Mouse (Mus musculus): Measurements from ENCODE around the gene Tm2d1. TPM values are rescaled to one million over a fixed set of nuclear protein-coding genes. Genes with fewer than 3 reads are reported as not detected.
A peak's percentile ranks its signal among the peaks of the same experiment; 100 is the strongest.

Gene Tm2d1
- polyA plus RNA-seq, 1 experiment from 2014 or later = 108 TPM

DNA sequence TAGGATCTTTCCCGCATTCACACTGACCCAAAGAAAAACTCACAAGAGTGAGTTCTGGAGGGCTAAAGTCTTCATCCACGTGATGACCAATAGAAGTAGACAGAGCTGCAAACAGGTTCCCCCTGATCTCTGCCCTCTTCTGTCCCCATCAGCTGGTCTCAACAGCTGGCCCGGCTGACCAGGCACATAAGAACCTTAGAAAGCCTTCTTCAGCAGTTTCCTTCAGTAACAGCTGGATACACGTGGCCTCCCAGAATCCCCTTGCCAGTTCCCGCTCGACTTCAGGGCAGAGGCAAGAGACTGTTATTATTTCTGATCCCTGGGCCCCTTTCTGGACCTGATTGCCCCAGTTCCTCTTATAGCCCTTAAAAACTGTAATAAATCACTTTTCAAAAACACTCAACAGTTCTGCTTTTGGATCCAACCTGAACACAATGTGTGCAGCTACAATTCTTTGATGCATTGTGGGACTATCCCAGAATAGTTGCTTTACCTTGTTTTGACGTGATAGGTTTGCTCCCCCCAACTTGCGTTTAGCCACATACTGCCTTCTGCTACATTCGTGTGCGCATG is 43.0 kb downstream of the Tm2d1 start:
- Histone ChIP-seq H3K4me3 (ENCODE audit: low read depth, low read length) (no peak overlapping the region), H3K4me1 (replicated peaks; ENCODE audit: control insufficient read depth, insufficient read depth, low read length) (no peaks in the 10 kb centered on the region), H3K4me2 (replicated peaks; ENCODE audit: low read depth, low read length) (no peak overlapping the region), H3K36me3 (ENCODE audit: control insufficient read depth, insufficient read depth, low read length) (no peaks in the 10 kb centered on the region), H3K9me3 (ENCODE audit: control insufficient read depth, low read length) (no peaks in the 10 kb centered on the region), H3K9ac (ENCODE audit: low read depth, low read length) (no peak overlapping the region), H3K27ac (ENCODE audit: low read depth, low read length) (no peak overlapping the region), H3K27me3 (ENCODE audit: control insufficient read depth, insufficient read depth, low read length) (no peaks in the 10 kb centered on the region)
- no peak for ATAC-seq (ENCODE audit: low FRiP score)
- WGBS = 82% methylated on average over 10 of the region's 10 CpGs
- no peak for DNase-seq (ENCODE audit: low spot score)

GRCm38 (mm10) chr4:98338636-98339630 is 44.2 kb downstream of the Tm2d1 start:
- H3K9me3 ChIP-seq (ENCODE audit: control insufficient read depth, low read length) = no peaks in the 10 kb centered on the region
- H3K4me2 ChIP-seq (replicated peaks; ENCODE audit: low read depth, low read length) = no peak overlapping the region
- H3K4me3 ChIP-seq (ENCODE audit: low read depth, low read length) = no peak overlapping the region
- H3K27me3 ChIP-seq (ENCODE audit: control insufficient read depth, insufficient read depth, low read length) = no peaks in the 10 kb centered on the region
- ATAC-seq (ENCODE audit: low FRiP score) (peak; percentile 72), DNase-seq (ENCODE audit: low spot score) (peak; percentile 22)
- WGBS = 63% methylated on average over 14 of the region's 14 CpGs
- no peak overlapping the region for H3K27ac ChIP-seq (ENCODE audit: low read depth, low read length)
- no peaks in the 10 kb centered on the region for H3K36me3 ChIP-seq (ENCODE audit: control insufficient read depth, insufficient read depth, low read length)
- H3K4me1 ChIP-seq (replicated peaks; ENCODE audit: control insufficient read depth, insufficient read depth, low read length) = no peaks in the 10 kb centered on the region
- no peak overlapping the region for H3K9ac ChIP-seq (ENCODE audit: low read depth, low read length)

DNA sequence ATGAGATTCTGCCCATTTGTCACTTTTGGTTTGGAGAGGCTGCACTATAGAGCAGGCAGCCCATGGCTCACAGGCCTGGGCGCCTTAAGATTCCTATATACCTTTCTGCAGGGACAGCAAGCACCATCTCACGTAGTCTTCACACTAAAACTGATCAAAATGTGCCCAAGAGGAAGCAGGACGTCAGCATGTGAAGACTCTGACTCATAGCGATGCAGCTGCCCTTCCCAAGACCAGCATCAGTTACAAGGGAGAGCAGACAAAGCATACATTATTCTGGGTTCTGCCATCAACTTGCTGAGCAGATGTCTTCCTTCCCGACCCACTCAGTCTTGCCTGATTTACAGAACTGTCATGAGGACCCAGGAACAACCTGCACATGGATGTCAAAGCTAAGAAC is 45.9 kb downstream of the Tm2d1 start:
- H3K4me1 ChIP-seq (replicated peaks; ENCODE audit: control insufficient read depth, insufficient read depth, low read length) = no peaks in the 10 kb centered on the region
- no peak overlapping the region for H3K9ac ChIP-seq (ENCODE audit: low read depth, low read length)
- DNase-seq (ENCODE audit: low spot score) (no peak), ATAC-seq (ENCODE audit: low FRiP score) (no peak)
- no peaks in the 10 kb centered on the region for H3K27me3 ChIP-seq (ENCODE audit: control insufficient read depth, insufficient read depth, low read length)
- 77% methylated on average over 5 of the region's 5 CpGs for whole genome bisulfite sequencing
- no peak overlapping the region for H3K27ac ChIP-seq (ENCODE audit: low read depth, low read length)
- H3K4me2 ChIP-seq (replicated peaks; ENCODE audit: low read depth, low read length) = no peak overlapping the region
- no peak overlapping the region for H3K4me3 ChIP-seq (ENCODE audit: low read depth, low read length)
- no peaks in the 10 kb centered on the region for H3K36me3 ChIP-seq (ENCODE audit: control insufficient read depth, insufficient read depth, low read length)
- H3K9me3 ChIP-seq (ENCODE audit: control insufficient read depth, low read length) = no peaks in the 10 kb centered on the region

DNA sequence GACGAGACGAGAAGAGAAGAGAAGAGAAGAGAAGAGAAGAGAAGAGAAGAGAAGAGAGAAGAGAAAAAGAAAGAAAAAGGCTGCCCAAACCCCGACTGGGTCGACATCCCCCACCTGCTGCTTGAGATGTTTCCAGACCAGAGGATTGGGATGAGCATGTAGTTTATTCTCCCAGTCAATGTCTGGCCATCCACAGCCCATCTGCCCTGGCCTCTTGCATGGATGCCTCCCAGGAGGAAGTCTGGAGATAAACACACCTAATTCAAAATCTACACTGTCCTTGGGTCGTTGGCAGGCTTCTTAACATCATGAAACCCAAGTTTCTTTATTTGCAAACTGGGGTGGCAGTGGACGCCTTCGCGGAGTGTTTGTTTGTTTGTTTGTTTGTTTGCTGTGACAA is 47.4 kb downstream of the Tm2d1 start:
- no peaks in the 10 kb centered on the region for H3K9me3 ChIP-seq (ENCODE audit: control insufficient read depth, low read length)
- no peaks in the 10 kb centered on the region for H3K27me3 ChIP-seq (ENCODE audit: control insufficient read depth, insufficient read depth, low read length)
- DNase-seq (ENCODE audit: low spot score) (no peak), ATAC-seq (ENCODE audit: low FRiP score) (no peak)
- no peak overlapping the region for H3K4me3 ChIP-seq (ENCODE audit: low read depth, low read length)
- no peaks in the 10 kb centered on the region for H3K4me1 ChIP-seq (replicated peaks; ENCODE audit: control insufficient read depth, insufficient read depth, low read length)
- no peak overlapping the region for H3K4me2 ChIP-seq (replicated peaks; ENCODE audit: low read depth, low read length)
- no peaks in the 10 kb centered on the region for H3K36me3 ChIP-seq (ENCODE audit: control insufficient read depth, insufficient read depth, low read length)
- H3K9ac ChIP-seq (ENCODE audit: low read depth, low read length) = no peak overlapping the region
- H3K27ac ChIP-seq (ENCODE audit: low read depth, low read length) = no peak overlapping the region
- WGBS = 80% methylated on average over 8 of the region's 8 CpGs

DNA sequence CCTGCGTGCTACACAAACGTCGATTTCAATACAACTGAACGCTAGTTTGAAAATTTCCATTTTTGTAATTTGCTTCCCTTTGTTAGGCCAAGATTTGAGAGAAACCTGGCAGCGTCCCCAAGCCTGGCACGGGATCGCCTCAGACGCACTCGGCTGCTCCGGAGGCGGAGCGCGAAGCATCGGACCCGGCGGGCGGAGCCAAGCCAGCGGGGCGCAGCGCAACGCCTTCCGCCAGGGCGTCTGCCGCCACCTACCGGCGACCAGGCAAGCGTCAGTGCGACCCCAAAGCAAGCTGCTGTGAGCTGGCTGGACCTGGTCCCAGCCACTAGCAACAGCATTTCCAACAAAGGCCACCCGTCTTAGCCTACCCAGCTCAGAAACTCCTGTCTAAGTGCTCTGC is 60.9 kb downstream of the Tm2d1 start:
- no peaks in the 10 kb centered on the region for H3K4me1 ChIP-seq (replicated peaks; ENCODE audit: control insufficient read depth, insufficient read depth, low read length)
- DNase-seq (ENCODE audit: low spot score) (peak; percentile 96), ATAC-seq (ENCODE audit: low FRiP score) (peak; percentile 89)
- H3K27ac ChIP-seq (ENCODE audit: low read depth, low read length) = peak overlapping the region; percentile 43
- H3K27me3 ChIP-seq (ENCODE audit: control insufficient read depth, insufficient read depth, low read length) = no peaks in the 10 kb centered on the region; the same call in 1 of the 2 replicates
- H3K4me3 ChIP-seq (ENCODE audit: low read depth, low read length) = peak overlapping the region; percentile 24
- no peaks in the 10 kb centered on the region for H3K9me3 ChIP-seq (ENCODE audit: control insufficient read depth, low read length)
- H3K36me3 ChIP-seq (ENCODE audit: control insufficient read depth, insufficient read depth, low read length) = no peaks in the 10 kb centered on the region
- H3K9ac ChIP-seq (ENCODE audit: low read depth, low read length) = peak overlapping the region; percentile 46
- WGBS = under 1% methylated on average over 29 of the region's 29 CpGs
- peak overlapping the region; percentile 52 for H3K4me2 ChIP-seq (replicated peaks; ENCODE audit: low read depth, low read length)

GRCm38 (mm10) chr4:98321371-98322111 is 61.6 kb downstream of the Tm2d1 start:
- peak overlapping the region; percentile 52 for H3K4me2 ChIP-seq (replicated peaks; ENCODE audit: low read depth, low read length)
- peak; percentile 74 for DNase-seq (ENCODE audit: low spot score)
- peak overlapping the region; percentile 46 for H3K9ac ChIP-seq (ENCODE audit: low read depth, low read length)
- H3K27me3 ChIP-seq (ENCODE audit: control insufficient read depth, insufficient read depth, low read length) = no peaks in the 10 kb centered on the region; the same call in 1 of the 2 replicates
- H3K4me3 ChIP-seq (ENCODE audit: low read depth, low read length) = peak overlapping the region; percentile 24
- H3K9me3 ChIP-seq (ENCODE audit: control insufficient read depth, low read length) = no peaks in the 10 kb centered on the region
- peak overlapping the region; percentile 43 for H3K27ac ChIP-seq (ENCODE audit: low read depth, low read length)
- 2% methylated on average over 18 of the region's 18 CpGs for WGBS
- no peaks in the 10 kb centered on the region for H3K4me1 ChIP-seq (replicated peaks; ENCODE audit: control insufficient read depth, insufficient read depth, low read length)
- no peaks in the 10 kb centered on the region for H3K36me3 ChIP-seq (ENCODE audit: control insufficient read depth, insufficient read depth, low read length)
- peak; percentile 81 for ATAC-seq (ENCODE audit: low FRiP score)

DNA sequence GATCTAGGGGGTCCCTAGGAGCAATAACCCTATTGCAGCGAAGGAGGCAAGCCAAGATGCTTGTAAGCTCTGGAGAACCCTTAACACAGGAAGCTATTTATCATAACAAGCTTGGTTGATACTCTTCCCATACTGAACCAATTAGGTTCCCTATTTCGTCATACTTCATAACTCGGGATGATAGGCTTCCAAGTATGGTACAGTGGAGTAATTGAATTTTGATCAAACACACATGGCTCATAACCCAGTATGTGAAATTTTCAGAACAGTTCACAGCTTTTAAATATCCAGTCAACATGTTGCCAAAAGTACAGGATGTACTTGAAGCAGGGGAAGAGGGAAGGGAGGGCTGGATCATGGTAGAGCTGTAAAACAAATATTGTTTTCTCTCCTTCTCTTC is 64.3 kb downstream of the Tm2d1 start:
- H3K4me3 ChIP-seq (ENCODE audit: low read depth, low read length) = no peak overlapping the region
- no peak overlapping the region for H3K27ac ChIP-seq (ENCODE audit: low read depth, low read length)
- no peak overlapping the region for H3K4me2 ChIP-seq (replicated peaks; ENCODE audit: low read depth, low read length)
- H3K27me3 ChIP-seq (ENCODE audit: control insufficient read depth, insufficient read depth, low read length) = no peaks in the 10 kb centered on the region; the same call in 1 of the 2 replicates
- no peaks in the 10 kb centered on the region for H3K4me1 ChIP-seq (replicated peaks; ENCODE audit: control insufficient read depth, insufficient read depth, low read length)
- no peak overlapping the region for H3K9ac ChIP-seq (ENCODE audit: low read depth, low read length)
- DNase-seq (ENCODE audit: low spot score) (no peak), ATAC-seq (ENCODE audit: low FRiP score) (no peak)
- H3K9me3 ChIP-seq (ENCODE audit: control insufficient read depth, low read length) = no peaks in the 10 kb centered on the region
- H3K36me3 ChIP-seq (ENCODE audit: control insufficient read depth, insufficient read depth, low read length) = no peaks in the 10 kb centered on the region
- WGBS = 74% methylated on average over 3 of the region's 3 CpGs

DNA sequence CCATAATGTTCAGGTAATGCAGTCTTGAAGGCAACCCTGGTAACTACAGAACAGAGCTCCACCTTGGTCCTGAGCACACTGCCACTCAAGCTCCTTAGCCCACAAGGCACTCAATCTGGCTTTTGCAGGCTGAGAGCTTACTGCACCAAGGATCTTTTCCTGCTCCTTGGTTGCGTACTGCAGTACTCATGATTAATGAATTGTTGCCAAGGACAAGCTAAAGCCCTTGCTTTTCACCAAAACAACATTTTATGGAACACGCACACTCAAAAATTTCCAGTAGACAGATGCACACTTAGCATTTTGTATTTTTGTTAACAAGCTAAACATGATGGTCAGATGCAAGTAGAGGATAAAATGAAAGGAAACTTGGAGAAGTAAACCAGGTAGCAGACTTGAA is 66.0 kb downstream of the Tm2d1 start:
- Histone ChIP-seq H3K4me3 (ENCODE audit: low read depth, low read length) (no peak overlapping the region), H3K27me3 (ENCODE audit: control insufficient read depth, insufficient read depth, low read length) (no peaks in the 10 kb centered on the region)
- 85% methylated on average over 2 of the region's 2 CpGs for WGBS

More for the DNA sequence above, 66.0 kb downstream of the Tm2d1 start:
- H3K36me3 ChIP-seq (ENCODE audit: control insufficient read depth, insufficient read depth, low read length) = no peaks in the 10 kb centered on the region
- DNase-seq (ENCODE audit: low spot score) (no peak), ATAC-seq (ENCODE audit: low FRiP score) (no peak)
- no peak overlapping the region for H3K27ac ChIP-seq (ENCODE audit: low read depth, low read length)
- H3K4me1 ChIP-seq (replicated peaks; ENCODE audit: control insufficient read depth, insufficient read depth, low read length) = no peaks in the 10 kb centered on the region
- H3K9me3 ChIP-seq (ENCODE audit: control insufficient read depth, low read length) = no peaks in the 10 kb centered on the region
- no peak overlapping the region for H3K9ac ChIP-seq (ENCODE audit: low read depth, low read length)
- no peak overlapping the region for H3K4me2 ChIP-seq (replicated peaks; ENCODE audit: low read depth, low read length)
